Mouse (Mus musculus) forebrain, postnatal 0 days (tissue): ENCODE measurements around the gene Mfsd4b3. TPM values are rescaled to one million over a fixed set of nuclear protein-coding genes. Genes with fewer than 3 reads are reported as not detected.

ENCODE experiments used
- ATAC-seq: fragments of 200-750 bp; cut with Nextera tagmentation; 2 replicates; pipeline ENCODE4 v1.8.0; 2017; ENCODE audit warnings: mild to moderate bottlenecking, moderate library complexity
- DNase-seq: peaks from one replicate; pipeline ENCODE4 v3.0.0-alpha.2; 2015
- H3K27ac ChIP-seq: fragments of 300-500 bp; sonication (generic); 2 replicates; pipeline ENCODE4 v1.5.1; 2014; ENCODE audit warnings: low read depth, mild to moderate bottlenecking, antibody characterized with exemption, low read length, moderate library complexity, mixed read lengths
- H3K27me3 ChIP-seq: fragments of 300-500 bp; sonication (generic); 2 replicates; pipeline ENCODE4 v1.6.1; 2014; ENCODE audit warnings: mild to moderate bottlenecking, low read length, mixed read lengths; ENCODE audit not compliant: insufficient read depth
- H3K36me3 ChIP-seq: fragments of 300-500 bp; sonication (generic); 2 replicates; pipeline ENCODE4 v1.6.1; 2014; ENCODE audit warnings: mild to moderate bottlenecking, moderate library complexity; ENCODE audit not compliant: insufficient read depth
- H3K4me1 ChIP-seq: fragments of 300-500 bp; sonication (generic); 2 replicates; pipeline ENCODE4 v1.6.1; 2014; ENCODE audit warnings: antibody characterized with exemption; ENCODE audit not compliant: insufficient read depth
- H3K4me2 ChIP-seq: fragments of 300-500 bp; sonication (generic); 2 replicates; pipeline ENCODE4 v1.6.1; 2014; ENCODE audit warnings: low read depth, mild to moderate bottlenecking, moderate library complexity
- H3K4me3 ChIP-seq: fragments of 300-500 bp; sonication (generic); 2 replicates; pipeline ENCODE4 v1.5.1; 2014; ENCODE audit warnings: low read depth, low read length, mixed read lengths
- H3K9ac ChIP-seq: fragments of 300-500 bp; sonication (generic); 2 replicates; pipeline ENCODE4 v1.6.1; 2014; ENCODE audit warnings: mild to moderate bottlenecking
- H3K9me3 ChIP-seq: fragments of 300-500 bp; sonication (generic); 2 replicates; pipeline ENCODE4 v1.6.1; 2016; ENCODE audit warnings: low read length
- CTCF ChIP-seq: sonication (generic); IDR thresholded peaks from 2 replicates; pipeline ENCODE4 v1.5.1; 2016; ENCODE audit warnings: antibody characterized with exemption, control low read depth, low read depth
- whole genome bisulfite sequencing: fragments of 180-500 bp; shearing (Covaris S2); extraction: QIAGEN DNeasy Blood & Tissue Kit; methylation state at CpG from one replicate; pipeline ENCODE4 v1.1.7; 2014; 5-methylcytosine and 5-hydroxymethylcytosine counted together
- polyA plus RNA-seq: library from polyadenylated mRNA; unstranded; fragments of >200 nt; fragmentation: Nextera tagmentation; extraction: Ambion mirVana; gene quantifications from 2 replicates; pipeline ENCODE4 v1.2.1, GENCODE M21; 2015
- total RNA-seq: library from RNA; depleted of rRNA; stranded (reverse); fragments of >200 nt; gene quantifications from 2 replicates; pipeline ENCODE4 v1.2.3, GENCODE M21; 2014

Gene Mfsd4b3
- total and polyA plus RNA-seq, 2 experiments from 2014 or later: not detected

- Histone ChIP-seq H3K27ac (no peak within 1 kb of the TSS), H3K9ac (no peak within 1 kb of the TSS), H3K4me1 (no peaks in the 10 kb centered on the region), H3K27me3 (no peaks in the 10 kb centered on the region), H3K9me3 (no peaks in the 10 kb centered on the region), H3K36me3 (no peaks in the 10 kb centered on the region), H3K4me3 (no peak within 1 kb of the TSS), H3K4me2 (no peak within 1 kb of the TSS)
- 90% methylated on average over 12 of the region's 12 CpGs for WGBS
- ATAC-seq (no peak), DNase-seq (no peak)
- TF ChIP-seq CTCF: no peak
Measured at GRCm38 (mm10) chr10:39986466-39986865, 26.5 kb upstream of the Mfsd4b3 start, which contains the start of gene Mfsd4b5. Mfsd4b5 (minus strand) TSS chr10:39986646.

GRCm38 (mm10) chr10:39982604-39983003, 22.7 kb upstream of the Mfsd4b3 start:
- WGBS: 75% methylated on average over 5 of the region's 5 CpGs
- no peak for TF ChIP-seq CTCF
- Histone ChIP-seq H3K27ac (no peak overlapping the region), H3K27me3 (no peaks in the 10 kb centered on the region), H3K4me1 (no peaks in the 10 kb centered on the region), H3K4me3 (no peak overlapping the region), H3K9ac (no peak overlapping the region), H3K9me3 (0 out of 2 replicates have a peak, but pooled peaks cover 6% of the 10 kb centered on the region), H3K4me2 (no peak overlapping the region), H3K36me3 (no peaks in the 10 kb centered on the region)
- DNase-seq: no peak
- no peak for ATAC-seq

GRCm38 (mm10) chr10:39978231-39978630, 18.3 kb upstream of the Mfsd4b3 start:
- no peak for TF ChIP-seq CTCF
- ATAC-seq (no peak), DNase-seq (no peak)
- 95% methylated on average over 1 of the region's 1 CpGs for WGBS
- Histone ChIP-seq H3K27ac (no peak overlapping the region), H3K9ac (no peak overlapping the region), H3K4me2 (no peak overlapping the region), H3K4me1 (no peaks in the 10 kb centered on the region), H3K4me3 (no peak overlapping the region), H3K9me3 (0 out of 2 replicates have a peak, but pooled peaks cover 7% of the 10 kb centered on the region), H3K27me3 (no peaks in the 10 kb centered on the region), H3K36me3 (no peaks in the 10 kb centered on the region)

- no peak for TF ChIP-seq CTCF
- Histone ChIP-seq H3K9ac (no peak overlapping the region), H3K4me3 (no peak overlapping the region), H3K4me2 (no peak overlapping the region), H3K4me1 (no peaks in the 10 kb centered on the region), H3K27ac (no peak overlapping the region), H3K27me3 (no peaks in the 10 kb centered on the region), H3K36me3 (no peaks in the 10 kb centered on the region), H3K9me3 (0 out of 2 replicates have a peak, but pooled peaks cover 7% of the 10 kb centered on the region)
- no peak for ATAC-seq
- no peak for DNase-seq
- 94% methylated on average over 4 of the region's 4 CpGs for WGBS
Measured at GRCm38 (mm10) chr10:39977346-39977745, 17.4 kb upstream of the Mfsd4b3 start.

- no peaks in the 10 kb centered on the region for H3K36me3 ChIP-seq
- no peaks in the 10 kb centered on the region for H3K4me1 ChIP-seq
- WGBS: 44% methylated on average over 2 of the region's 2 CpGs
- no peak overlapping the region for H3K4me3 ChIP-seq
- H3K4me2 ChIP-seq: no peak overlapping the region
- H3K27me3 ChIP-seq: no peaks in the 10 kb centered on the region
- no peak for TF ChIP-seq CTCF
- no peak overlapping the region for H3K9ac ChIP-seq
- no peak for DNase-seq
- no peak overlapping the region for H3K27ac ChIP-seq
- H3K9me3 ChIP-seq: 0 out of 2 replicates have a peak, but pooled peaks cover 7% of the 10 kb centered on the region
- ATAC-seq: no peak
Measured at GRCm38 (mm10) chr10:39975771-39976170, 15.8 kb upstream of the Mfsd4b3 start.

- Histone ChIP-seq H3K4me2 (no peak overlapping the region), H3K4me3 (no peak overlapping the region), H3K27ac (no peak overlapping the region), H3K9me3 (0 out of 2 replicates have a peak, but pooled peaks cover 7% of the 10 kb centered on the region), H3K27me3 (no peaks in the 10 kb centered on the region), H3K4me1 (no peaks in the 10 kb centered on the region), H3K36me3 (no peaks in the 10 kb centered on the region), H3K9ac (no peak overlapping the region)
- ATAC-seq (no peak), DNase-seq (no peak)
- 70% methylated on average over 11 of the region's 11 CpGs for WGBS
- no peak for TF ChIP-seq CTCF
Measured at GRCm38 (mm10) chr10:39974982-39975381, 15.0 kb upstream of the Mfsd4b3 start.

- WGBS: 89% methylated on average over 3 of the region's 3 CpGs
Measured at GRCm38 (mm10) chr10:39967512-39967911, 7.6 kb upstream of the Mfsd4b3 start.

More at GRCm38 (mm10) chr10:39967512-39967911, 7.6 kb upstream of the Mfsd4b3 start:
- no peak for TF ChIP-seq CTCF
- no peaks in the 10 kb centered on the region for H3K4me1 ChIP-seq
- H3K36me3 ChIP-seq: no peaks in the 10 kb centered on the region
- no peaks in the 10 kb centered on the region for H3K9me3 ChIP-seq
- no peak overlapping the region for H3K4me2 ChIP-seq
- no peak overlapping the region for H3K27ac ChIP-seq
- no peaks in the 10 kb centered on the region for H3K27me3 ChIP-seq
- ATAC-seq (no peak), DNase-seq (no peak)
- no peak overlapping the region for H3K4me3 ChIP-seq
- no peak overlapping the region for H3K9ac ChIP-seq
